Mouse (Mus musculus) testis, adult 2 months (tissue): ENCODE data around the gene Robo4.

Source experiments
- CTCF ChIP-seq: fragments of 200-500 bp; IDR thresholded peaks from 2 replicates; pipeline ENCODE4 v1.5.1; 2012; ENCODE audit warnings: low read depth, mild to moderate bottlenecking, inconsistent platforms, low read length, moderate library complexity; ENCODE audit not compliant: control insufficient read depth, insufficient read depth, insufficient replicate concordance
- POLR2A ChIP-seq: fragments of 200-500 bp; IDR thresholded peaks from 2 replicates; pipeline ENCODE4 v1.6.1; 2012; ENCODE audit warnings: low read depth, mild to moderate bottlenecking, inconsistent platforms, low read length, moderate library complexity; ENCODE audit not compliant: control insufficient read depth

- TF ChIP-seq CTCF (no peak), POLR2A (no peak)
Observed at GRCm38 (mm10) chr9:37403011-37403410, 1.3 kb downstream of the Robo4 start.
